Mouse (Mus musculus) cortical plate, adult 2 months (tissue): ENCODE measurements at regions not wholly inside any gene's neighbourhood (a gene's known extent, or its start where the extent isn't known, plus 50 kb on each side); places are given as distances from the start of the nearest gene placed in this dataset.

Source experiments
- CTCF ChIP-seq: fragments of 200-500 bp; IDR thresholded peaks from 2 replicates; pipeline ENCODE4 v1.5.1; 2011; ENCODE audit warnings: mild to moderate bottlenecking, control low read depth, low read length; ENCODE audit not compliant: insufficient read depth; ENCODE audit errors: extremely low read depth
- POLR2A ChIP-seq: fragments of 200-500 bp; IDR thresholded peaks from 2 replicates; pipeline ENCODE4 v1.6.1; 2011; ENCODE audit warnings: mild to moderate bottlenecking, low read length, control low read depth; ENCODE audit not compliant: insufficient read depth; ENCODE audit errors: extremely low read depth

- TF ChIP-seq POLR2A, result no peak
- no peak for TF ChIP-seq CTCF
Measured at GRCm38 (mm10) chr19:56041930-56042329, 245.0 kb upstream of the Habp2 start.
